Mouse (Mus musculus) bone marrow macrophage, adult 2 months (primary cell): ENCODE measurements around the gene Galt.

Source experiments
- CTCF ChIP-seq: IDR thresholded peaks from 2 replicates; pipeline ENCODE4 v1.5.1; 2012; ENCODE audit warnings: low read depth, mild to moderate bottlenecking, low read length, moderate library complexity
- POLR2A ChIP-seq: IDR thresholded peaks from 2 replicates; pipeline ENCODE4 v1.6.1; 2012; ENCODE audit warnings: mild to moderate bottlenecking, low read depth, low read length, borderline replicate concordance

GRCm38 (mm10) chr4:41745021-41745420 is 10.0 kb upstream of the Galt start:
- no peak for TF ChIP-seq POLR2A
- TF ChIP-seq CTCF, result no peak
